Mouse (Mus musculus) retina, postnatal 1 day (tissue): ENCODE data around the gene Flrt3.

ENCODE experiments used
- DNase-seq: peaks from one replicate; pipeline ENCODE4 v3.0.0-alpha.2; 2012

Gene Flrt3

GRCm38 (mm10) chr2:140621730-140622337 lies 49.4 kb downstream of the Flrt3 start:
- no peak for DNase-seq

GRCm38 (mm10) chr2:140615451-140615850 lies 55.8 kb downstream of the Flrt3 start:
- no peak for DNase-seq
